Mouse (Mus musculus): ENCODE measurements at regions not wholly inside any gene's neighbourhood (a gene's known extent, or its start where the extent isn't known, plus 50 kb on each side); places are given as distances from the start of the nearest gene placed in this dataset.

- TF ChIP-seq POLR2A (IDR thresholded peaks at IDR 0.05; ENCODE audit: insufficient read length, low read depth), result no peak
- TF ChIP-seq POLR2AphosphoS2 (IDR thresholded peaks at IDR 0.05; ENCODE audit: insufficient read length, low read depth), result no peak
- TF ChIP-seq MYOD1 (IDR thresholded peaks at IDR 0.05; ENCODE audit: control insufficient read depth in 1 of 3, insufficient read length in 2 of 3, low read depth in 2 of 3), result no peak
- no peak for TF ChIP-seq SRF (IDR thresholded peaks at IDR 0.05; ENCODE audit: control insufficient read depth, insufficient read length, low read depth)
- TF ChIP-seq MYOG (IDR thresholded peaks at IDR 0.05; ENCODE audit: control insufficient read depth in 1 of 3, insufficient read depth in 1 of 3, insufficient read length in 2 of 3, low read depth in 2 of 3), result no peak
- no peak for TF ChIP-seq USF1 (IDR thresholded peaks at IDR 0.05; ENCODE audit: low read depth)
- TF ChIP-seq MAX (IDR thresholded peaks at IDR 0.05; ENCODE audit: low read depth), result no peak
- TF ChIP-seq TCF12 (IDR thresholded peaks at IDR 0.05; ENCODE audit: insufficient read depth, poor library complexity, severe bottlenecking), result no peak
- TF ChIP-seq CEBPB (IDR thresholded peaks at IDR 0.05; ENCODE audit: insufficient read depth, poor library complexity, severe bottlenecking), result no peak
- no peak for TF ChIP-seq E2F4 (IDR thresholded peaks at IDR 0.05; ENCODE audit: insufficient read depth)
- TF ChIP-seq TCF3 (IDR thresholded peaks at IDR 0.05; ENCODE audit: insufficient read length, low read depth), result no peak
Measured at GRCm38 (mm10) chr17:94808758-94809157, 58.9 kb upstream of the Mettl4 start.
